Mouse (Mus musculus) c-Kit-negative CD71-positive TER-119-positive erythroid progenitor cells, embryonic 14.5 days (primary cell): ENCODE data around the gene Muc3.
"Not testable (repeated sequence)": the region's sequence is repeated elsewhere in the genome, so short reads cannot be mapped to it uniquely, and the experiment has no call there.

Experiments used
- DNase-seq: peaks from one replicate; pipeline ENCODE4 v3.0.0-alpha.2; 2013; ENCODE audit warnings: low read depth, low spot score

Gene Muc3

DNA sequence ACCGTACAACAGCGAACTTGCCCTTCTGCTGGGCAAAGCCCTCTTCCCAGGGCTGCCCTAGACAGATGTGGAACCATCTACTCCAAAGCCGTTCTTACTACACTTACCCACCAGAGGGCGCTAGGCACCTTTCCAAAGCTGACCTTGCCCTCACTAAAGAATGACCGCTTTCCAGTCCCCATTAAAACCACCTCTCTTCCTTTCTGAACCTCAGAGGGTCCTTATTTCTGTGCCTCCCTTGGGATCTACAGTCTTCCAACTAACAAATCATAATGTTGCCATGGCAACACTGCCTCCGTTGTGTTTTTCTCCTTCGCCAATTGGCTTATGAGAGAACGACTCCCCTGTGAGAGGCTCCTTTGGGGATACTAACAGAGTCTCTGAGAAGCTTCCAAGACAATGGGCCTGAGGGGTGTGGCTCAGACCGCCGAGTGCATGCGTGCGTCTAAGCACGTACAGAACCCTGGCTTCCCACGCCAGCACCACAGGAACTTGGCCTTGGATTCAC lies 26.4 kb downstream of the Muc3 start:
- peak; percentile 70 for DNase-seq

DNA sequence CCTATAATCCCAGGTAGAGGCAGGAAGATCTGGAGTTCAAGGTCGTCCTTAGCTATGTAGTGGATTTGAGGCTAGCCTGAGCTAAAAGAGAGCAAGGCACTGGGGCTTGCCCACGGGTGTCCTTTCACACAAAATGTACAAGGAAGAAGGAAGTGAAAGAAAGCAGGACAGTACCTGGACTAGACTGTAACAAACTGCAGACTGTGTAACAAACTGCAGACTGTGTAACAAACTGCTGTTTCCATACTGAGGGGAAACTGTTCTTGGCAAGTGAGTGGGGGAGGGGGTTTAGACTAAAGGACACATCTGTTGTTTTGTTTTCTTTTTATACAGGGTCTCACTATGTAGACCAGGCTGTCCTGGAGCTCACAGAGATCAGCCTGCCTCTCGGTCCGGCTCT lies 27.8 kb downstream of the Muc3 start:
- DNase-seq = no peak

DNA sequence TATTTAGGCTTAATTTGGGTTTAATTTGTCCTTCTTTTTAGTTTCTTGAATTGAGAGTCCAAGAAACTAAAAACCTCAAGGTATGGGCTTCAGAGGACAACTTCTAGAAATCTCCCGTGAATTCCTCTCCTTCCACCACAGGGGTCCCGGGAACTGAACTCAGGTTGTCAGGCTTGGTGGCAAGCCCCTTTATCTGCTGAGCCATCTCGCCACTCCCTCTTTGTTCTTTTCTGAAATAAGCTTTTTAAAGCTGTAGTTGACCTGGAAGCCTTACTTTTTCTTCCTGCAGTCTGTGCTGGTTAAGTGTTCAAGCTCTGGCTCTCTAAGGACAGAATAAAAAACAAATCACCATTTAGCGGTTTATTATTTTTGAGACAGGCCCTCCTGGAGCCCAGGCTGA lies 30.2 kb downstream of the Muc3 start:
- DNase-seq = no peak

DNA sequence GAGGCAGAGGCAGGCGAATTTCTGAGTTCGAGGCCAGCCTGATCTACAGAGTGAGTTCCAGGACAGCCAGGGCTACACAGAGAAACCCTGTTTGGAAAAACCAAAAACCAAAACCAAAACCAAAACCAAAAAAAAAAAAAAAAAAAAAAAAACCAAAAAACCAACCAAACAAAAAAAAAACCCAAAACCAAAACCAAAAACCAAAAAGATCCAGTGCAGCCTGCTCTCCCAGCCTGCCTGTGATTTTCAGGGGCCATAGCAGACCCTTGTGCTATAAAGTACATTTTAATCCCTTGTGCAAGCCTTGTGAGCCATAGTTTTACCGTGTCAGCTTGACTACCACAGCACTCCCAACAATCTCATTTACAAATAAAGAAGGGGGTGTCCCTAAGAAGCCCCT lies 31.1 kb downstream of the Muc3 start:
- not testable (repeated sequence) for DNase-seq

DNA sequence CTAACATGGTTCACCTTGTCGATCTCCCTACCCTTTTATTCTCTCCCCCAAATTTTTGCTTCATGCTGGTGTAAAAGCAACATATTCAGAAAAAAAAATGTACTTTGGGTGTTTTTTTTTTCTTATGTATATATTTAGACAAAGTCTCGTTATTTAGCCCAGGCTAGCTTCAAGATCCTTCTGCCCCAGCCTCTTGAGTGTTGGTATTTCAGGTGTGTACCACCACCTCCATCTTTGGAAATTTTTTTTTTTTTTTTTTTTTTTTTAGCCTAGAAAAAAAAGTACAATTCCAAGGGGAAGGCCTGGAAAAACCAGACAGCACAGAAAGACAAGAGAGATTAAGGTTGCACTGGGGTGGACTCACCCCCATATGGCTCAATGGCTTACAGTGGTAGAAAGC lies 32.1 kb downstream of the Muc3 start:
- no peak for DNase-seq

DNA sequence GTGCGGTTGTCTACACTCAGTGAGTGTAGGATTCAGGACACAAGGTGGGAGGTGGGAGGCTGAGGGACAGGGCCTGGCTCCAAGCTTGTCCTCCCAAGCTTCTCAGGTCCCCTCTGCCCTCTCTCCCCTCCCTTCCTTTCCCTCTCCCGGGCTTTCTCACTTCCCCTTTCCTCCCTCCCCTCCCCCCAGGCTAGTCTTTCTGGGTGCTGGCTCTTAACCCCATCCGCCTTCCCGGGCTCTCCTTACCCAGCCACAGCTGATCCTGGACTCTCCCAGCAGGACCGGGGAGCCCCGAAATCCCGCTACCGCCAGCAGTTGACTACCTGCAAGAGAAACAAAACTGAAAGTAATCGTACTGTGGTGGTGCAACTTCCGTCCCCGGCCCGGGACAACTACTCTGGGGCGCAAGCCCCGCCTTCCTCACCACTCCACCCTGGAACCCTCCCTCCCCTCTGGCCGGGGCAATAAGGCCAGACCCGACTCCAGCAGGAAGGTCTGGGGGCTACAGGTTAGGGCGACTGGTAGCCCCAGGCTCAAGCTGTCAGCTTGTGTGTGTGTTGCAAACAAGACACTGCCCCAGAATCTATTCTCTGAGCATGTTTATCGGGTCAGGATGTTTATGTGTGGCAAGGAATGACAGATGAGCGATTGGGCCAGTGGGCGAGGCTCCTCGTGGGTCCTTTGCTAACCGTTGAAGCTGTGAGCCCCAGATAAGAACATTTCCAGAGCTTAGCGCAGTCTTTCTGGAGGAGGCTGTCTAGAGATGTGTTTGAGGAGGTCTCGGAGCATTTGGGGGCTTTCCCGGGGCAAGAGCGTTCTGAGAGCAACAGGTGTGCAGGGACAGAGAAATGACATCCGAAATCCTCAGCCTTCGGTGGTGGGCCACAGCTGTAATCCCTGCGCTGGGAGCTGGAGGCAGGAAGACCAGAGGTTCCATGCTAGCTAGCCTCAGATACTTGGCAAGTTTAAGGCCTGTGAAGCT lies 33.0 kb downstream of the Muc3 start, which contains the start of gene Trim56:
Gene Trim56 (minus strand): TSS at position 344 of the 982 bp plus-strand sequence.
- peak; percentile 81 for DNase-seq

DNA sequence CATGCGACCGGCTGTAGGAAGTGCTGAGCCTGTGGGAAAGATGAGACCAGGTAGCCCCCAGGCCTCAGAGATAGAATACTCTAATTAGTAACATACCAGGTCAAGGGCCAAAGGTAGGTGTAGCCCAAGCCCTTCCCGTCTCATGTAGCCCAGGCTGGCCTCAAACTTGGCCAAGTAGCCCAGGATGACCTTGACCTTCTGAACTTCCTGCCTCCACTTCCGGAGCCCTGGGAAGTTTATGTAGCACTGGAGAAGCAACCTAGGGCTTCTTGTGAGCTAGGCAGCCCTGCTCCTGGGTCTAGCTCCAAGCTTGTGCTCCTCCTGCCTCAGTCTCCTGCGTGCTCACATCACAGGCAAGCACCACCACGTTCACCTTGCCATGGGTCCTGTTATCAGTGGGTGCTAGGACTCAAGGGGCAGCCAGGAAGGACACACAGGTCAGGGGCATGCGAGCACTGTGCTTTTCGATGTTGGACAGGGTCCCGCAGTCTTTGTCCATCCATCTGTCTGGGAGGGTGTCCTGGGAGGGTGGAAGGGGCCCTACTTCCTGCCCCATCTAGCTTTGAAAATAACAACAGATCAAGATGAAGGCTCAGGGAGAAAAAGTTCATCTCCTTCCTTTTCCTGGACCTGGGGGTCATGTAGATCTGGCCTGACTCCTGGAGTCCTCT lies 34.1 kb downstream of the Muc3 start:
- no peak for DNase-seq

DNA sequence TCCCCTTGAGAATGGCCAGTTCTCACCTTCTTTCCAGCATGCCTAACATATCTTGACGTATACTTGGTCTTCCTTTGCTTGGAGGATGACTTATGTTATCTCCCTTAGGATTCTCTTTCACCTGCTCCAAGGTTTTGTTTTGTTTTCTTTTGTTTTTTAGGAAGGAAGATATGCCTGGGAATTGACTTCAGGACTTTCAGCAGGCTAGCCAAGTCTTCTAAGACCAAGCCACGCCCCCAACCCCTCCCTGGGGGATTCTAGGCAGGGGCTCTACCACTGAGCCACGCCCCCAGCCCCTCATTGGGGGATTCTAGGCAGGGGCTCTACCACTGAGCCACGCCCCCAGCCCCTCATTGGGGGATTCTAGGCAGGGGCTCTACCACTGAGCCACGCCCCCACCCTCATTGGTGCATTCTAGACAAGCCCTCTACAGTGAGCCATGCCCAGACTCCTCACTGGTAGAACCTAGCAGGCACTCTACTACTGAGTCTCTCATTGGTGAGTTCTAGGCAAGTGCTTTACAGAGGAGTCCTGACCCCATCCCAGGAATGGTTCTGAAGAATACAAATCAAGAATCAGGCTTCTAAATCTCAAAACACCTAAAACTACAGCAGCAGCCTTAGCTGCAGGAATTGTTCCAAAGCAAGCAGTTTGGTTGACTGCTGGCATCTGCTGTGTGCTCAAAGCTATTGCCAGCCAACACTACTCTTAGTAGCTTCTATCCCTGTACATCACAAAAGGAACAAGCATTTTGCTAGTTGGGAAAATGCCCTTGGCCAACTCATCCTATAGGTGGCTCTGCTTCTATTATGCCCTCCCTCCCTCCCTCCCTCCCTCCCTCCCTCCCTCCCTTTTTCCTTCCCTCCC lies 37.3 kb downstream of the Muc3 start:
- no peak for DNase-seq

DNA sequence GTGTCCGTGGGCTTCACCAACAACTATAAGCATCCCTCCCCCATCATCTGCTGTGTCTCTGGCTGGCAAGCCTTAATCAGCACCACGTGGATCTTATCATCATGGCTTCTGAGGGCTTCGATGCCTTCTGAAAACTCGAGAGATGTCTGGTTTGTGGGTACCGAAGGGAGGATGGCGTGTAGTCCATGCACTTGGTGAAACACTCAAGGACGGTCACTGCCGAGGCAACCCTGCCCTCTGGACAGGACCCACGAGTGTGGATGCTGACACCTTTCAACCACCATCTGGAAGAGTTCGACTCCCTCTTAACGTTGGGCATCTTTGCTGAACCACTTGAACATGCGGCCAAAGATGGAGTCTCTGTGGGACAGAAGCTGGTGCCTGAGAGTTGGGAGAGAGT lies 38.3 kb downstream of the Muc3 start:
- DNase-seq = no peak

DNA sequence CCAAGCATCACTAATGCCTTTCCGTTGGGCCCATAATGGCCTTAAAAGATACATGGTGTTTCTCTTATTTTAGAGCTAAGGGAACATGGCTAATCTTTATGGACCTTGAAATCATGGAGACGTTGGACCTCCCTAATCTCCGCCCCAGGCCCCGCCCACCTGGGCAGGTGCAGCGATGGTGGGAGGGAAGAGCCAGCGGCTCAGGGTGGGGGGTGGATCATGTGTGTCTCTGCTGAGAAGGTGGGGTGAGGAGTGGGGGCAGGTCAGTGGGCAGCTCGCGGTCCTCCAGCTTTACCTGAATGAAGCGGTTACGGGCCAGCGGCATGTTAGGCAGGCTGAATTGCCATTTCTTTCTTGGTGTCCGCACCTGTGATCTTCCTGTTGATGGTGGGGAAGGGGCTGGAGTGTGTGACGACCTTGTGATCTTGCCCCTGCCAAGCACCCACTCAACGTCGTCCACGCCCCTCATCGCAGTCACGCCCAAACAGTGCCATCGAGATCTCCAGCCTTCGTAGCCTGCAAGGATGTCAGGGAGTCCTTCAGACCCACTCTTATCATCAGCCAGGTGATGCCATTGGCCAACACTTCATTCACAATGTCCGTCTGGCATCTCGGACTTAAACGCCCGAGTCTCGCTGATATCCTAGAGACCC lies 39.1 kb downstream of the Muc3 start:
- DNase-seq = no peak

DNA sequence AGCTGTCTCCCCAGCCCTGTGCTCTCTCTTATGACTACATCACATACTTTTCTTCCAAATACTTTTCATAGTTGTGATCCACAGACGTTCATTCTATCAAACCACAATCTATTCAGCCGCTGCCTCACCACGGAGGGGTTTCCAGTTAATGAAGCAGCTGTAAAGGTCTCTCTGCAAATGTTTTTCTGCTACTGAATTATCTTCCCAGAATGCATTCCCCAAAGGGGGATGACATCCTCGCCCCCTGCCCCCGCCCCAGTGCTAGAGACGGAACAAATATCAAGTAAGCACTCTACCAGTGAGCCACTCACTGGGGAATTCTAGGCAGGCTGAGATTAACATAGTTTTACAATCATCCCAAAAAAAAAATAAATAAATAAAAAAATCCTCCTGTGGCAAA lies 41.0 kb downstream of the Muc3 start:
- DNase-seq = no peak

DNA sequence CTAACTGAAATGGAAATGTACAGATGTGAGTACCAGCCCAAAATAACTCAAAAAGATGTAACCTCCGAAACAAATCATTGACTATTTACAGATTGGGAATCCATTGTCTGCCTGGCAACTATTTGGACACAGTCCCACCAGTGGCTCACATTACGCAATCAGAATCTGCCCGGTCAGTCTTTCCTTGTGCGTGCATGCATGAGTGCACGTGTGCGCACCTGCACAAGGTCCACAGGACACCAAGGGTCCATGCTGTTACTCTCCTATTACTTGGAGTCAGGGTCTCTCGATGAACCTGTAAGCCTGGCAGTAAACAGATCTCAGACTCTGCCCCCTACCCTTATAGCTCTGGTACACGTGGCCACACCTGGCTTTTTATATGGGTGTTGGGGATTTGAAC lies 41.5 kb downstream of the Muc3 start:
- no peak for DNase-seq

DNA sequence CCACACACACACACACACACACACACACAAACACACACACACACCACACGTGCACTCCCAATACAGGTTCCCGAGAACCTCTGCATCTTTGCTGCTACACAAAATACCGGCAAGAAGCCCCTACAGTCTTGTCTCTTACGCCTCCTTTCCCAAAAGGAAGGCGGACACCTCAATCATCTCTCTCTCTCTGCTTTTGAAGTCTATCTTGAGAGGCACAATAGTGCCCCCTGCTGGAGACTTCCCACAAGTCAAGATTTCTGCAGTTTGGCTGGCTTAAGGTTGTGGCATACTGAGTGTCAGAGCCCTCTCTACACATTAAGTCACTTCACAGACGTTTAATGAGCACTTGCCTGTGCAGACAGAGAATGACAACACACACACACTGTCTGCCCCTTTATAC lies 42.1 kb downstream of the Muc3 start:
- DNase-seq = peak; percentile 86

DNA sequence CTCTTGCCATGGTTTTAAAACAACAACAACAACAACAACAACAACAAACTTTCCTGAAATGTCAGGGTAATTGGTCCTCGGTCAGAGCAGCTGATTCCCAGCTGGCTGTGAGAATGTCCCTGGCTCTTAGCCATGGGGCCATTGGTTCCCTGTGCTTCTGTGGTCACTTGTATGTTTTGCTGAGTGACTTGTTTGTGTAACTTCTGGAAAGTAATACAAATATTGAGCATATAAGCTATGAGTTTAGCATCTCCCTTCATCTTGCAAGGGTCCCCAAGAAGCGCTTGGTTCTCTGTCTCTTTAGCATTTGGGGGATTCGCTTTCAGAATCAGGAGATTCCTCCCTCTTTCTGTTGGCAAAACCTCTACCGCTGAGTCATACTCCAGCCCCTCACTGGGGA lies 42.7 kb downstream of the Muc3 start:
- no peak for DNase-seq

DNA sequence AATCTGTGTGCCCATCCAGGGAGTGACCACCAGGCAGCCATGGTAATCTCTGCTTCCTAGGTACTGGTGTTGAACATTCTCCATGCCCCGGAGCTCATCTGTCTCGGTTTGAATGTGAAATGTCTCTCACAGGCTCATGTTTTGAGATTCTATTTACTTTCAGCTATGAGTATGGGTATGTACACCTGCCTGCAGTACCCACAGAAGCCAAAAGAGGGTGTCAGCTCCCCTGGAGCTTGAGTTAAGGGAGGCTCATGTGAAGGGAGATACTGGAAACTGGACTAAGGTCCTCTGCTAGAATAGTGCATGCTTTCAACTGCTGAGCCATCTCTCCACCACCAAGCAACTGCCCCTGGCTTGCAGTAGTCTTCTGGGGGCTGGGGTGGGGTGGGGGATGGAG lies 45.2 kb downstream of the Muc3 start:
- peak; percentile 49 for DNase-seq

DNA sequence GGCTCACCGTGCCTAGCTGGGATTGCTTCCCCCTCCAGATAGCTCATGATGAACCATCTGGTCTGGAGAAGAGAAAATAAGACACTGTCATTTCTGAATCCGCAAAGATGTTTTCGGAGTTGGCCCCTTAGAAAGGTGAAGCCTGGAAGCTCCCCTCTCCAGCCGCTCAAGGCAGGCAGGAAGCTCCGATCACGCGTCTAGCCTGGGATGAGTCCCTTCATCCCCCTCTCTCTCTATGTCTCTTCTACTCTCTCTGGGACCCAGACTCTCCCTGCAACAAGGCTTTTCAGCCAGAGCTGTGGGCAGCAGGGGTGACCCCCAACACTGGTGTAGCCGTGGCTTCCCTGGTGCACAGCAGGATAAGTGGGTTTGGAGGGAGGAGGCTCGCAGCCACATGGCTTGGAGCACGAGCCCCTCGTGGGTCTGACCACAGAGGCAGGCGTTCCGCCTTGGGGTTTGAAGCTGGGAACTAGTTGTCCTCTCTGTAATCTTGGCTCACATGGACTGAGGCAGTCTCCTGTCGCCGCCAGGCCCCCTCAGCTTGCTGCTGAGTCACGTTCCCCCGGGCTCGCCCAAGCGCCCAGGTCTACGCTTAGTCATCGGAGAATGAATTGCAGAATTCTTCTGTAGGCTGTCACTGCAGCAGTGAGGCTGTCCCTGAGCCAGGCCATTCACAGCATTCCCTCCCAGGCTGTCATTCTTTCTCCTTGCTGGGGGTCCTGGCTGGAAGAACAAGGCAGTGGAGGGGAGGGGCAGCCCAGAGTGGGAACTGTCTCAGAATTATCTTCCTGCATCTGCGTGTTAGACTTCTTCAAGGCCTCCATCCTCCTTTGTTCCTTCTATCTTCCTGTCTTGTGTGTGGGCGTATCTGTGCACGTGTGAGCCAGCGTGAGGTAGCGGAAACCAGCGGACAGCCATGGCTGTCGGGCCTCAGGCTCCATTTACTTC lies 46.3 kb downstream of the Muc3 start:
- peak; percentile 89 for DNase-seq

DNA sequence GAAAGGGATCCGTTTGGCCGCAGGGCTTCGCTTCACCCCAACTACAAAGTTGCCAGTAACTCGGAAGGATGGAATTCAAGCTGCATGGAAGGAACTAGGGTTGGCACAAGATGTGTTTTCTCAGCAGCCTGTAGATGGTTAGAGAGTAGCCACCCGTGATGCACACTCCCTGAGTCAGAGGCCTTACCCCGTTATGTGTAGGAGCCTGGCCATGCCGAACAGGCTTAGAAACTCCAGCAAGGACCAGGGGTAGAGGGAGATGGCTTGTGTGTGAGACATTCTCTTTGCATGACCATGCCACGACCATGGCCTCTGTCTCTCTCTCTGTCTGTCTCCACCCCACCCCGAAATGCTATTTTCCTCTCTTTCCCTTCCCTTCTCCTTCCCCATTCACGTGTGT lies 47.0 kb downstream of the Muc3 start:
- no peak for DNase-seq

DNA sequence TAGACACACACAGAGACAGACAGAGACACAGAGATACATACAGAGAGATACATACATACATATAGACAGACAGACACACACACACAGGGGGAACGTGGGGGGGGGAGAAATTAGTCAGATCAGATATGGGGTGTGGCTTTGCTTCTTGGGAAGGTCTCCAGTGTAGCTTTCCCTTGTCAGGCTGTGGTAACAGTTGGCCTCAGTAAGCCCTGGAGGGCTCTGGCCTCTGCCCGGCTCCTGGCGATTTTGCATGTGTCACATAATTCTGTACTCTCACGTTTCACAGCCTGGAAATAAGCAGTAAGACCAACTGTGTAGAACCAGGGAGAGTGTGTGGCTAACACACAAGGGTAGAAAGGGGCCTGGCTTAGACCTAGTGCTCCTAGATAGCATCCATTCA lies 48.5 kb downstream of the Muc3 start:
- DNase-seq = no peak

DNA sequence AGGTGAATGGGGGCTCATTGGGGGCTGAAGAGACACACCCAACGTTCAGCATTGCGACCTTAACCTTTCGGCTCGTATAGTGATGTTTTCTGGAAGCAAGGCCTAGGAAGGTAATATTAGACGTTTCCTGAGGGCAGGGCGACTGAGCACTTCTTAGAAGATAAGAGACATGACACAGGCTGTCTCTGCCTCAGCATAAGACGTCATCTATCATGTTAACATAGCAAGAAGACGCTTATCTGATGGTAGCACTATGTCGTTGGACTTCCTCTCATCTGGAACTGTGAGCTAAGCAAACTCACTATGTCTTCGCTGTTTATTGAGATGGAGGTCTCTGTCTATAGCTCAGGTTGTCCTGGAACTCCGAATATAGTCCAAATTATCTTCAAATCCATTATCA lies 50.7 kb downstream of the Muc3 start:
- peak; percentile 59 for DNase-seq

DNA sequence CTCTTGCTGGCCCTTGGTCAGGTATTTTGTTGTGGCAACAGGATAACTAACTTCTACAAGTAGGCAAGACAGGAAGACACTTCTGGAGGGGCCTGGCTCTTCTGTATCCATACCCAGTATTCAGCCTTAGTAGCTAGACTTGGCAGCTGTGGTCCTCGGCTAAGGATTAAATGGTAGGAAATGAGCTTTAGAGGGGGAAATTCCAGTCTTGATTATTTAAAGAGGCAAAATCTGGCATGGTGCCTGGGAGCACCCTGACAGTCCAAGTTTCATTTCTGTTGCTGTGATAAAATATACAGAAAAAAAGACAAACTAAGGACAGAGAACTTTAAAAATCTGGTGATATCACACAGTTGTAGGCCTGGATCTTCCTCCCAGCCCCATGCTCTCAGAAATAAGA lies 53.1 kb downstream of the Muc3 start:
- no peak for DNase-seq
